In genomic region chr15:99344961-99345360, GRCm38 (mm10) we compare ENCODE assay signal across 15 mouse cellular contexts. TPM values are rescaled to one million over a fixed set of nuclear protein-coding genes. Genes with fewer than 3 reads are reported as not detected.
DNase-seq lines count a peak whose midpoint lies in the region; ATAC-seq and TF ChIP-seq lines count a peak whose summit lies in the region.
"Had no signal": no experiment of that assay in that cellular context is flagged by ENCODE, and none has a peak within 500 bp of the region (broad histone marks: within the 10 kb centered on the region; RNA-seq: fewer than 3 reads in every experiment).

No protein-coding gene starts in this region.

- peaks cover 99% of the 10 kb centered on the region for H3K79me2 ChIP-seq in C2C12 (ENCODE audit: control insufficient read depth, insufficient read depth)

- H3K4me3 ChIP-seq in heart, embryonic 16.5 days (ENCODE audit: low read length), result no peak overlapping the region
- no peak overlapping the region for H3K4me3 ChIP-seq in C2C12 (ENCODE audit: insufficient read depth, poor library complexity, severe bottlenecking)
- no peak overlapping the region for H3K4me3 ChIP-seq in limb, embryonic 10.5 days
- H3K4me3 ChIP-seq: forebrain, embryonic 12.5 days; midbrain, embryonic 10.5 days; neural tube, embryonic 12.5 days had no signal

- intact Hi-C loops in left cerebral cortex, postnatal 10 days (cut with DNase I), result no loop called here

- H3K79me3 ChIP-seq in C2C12 (ENCODE audit: low read depth), result peaks cover 63% of the 10 kb centered on the region

- peak overlapping the region; percentile 1 for H3ac ChIP-seq in C2C12 (ENCODE audit: control insufficient read depth, insufficient read length, low read depth)

- DNase-seq in heart, postnatal 4 days, result no peak
- DNase-seq in 3T3-L1 (ENCODE audit: low read depth, low spot score), result peak; percentile 66
- no peak for DNase-seq in limb, embryonic 10.5 days (ENCODE audit: low spot score)
- no peak for DNase-seq in cerebellum, adult 11-12 months
- DNase-seq in left cerebral cortex, postnatal 10 days (ENCODE audit: extremely low spot score in 1 of 2, low spot score in 2 of 2), result no peak
- DNase-seq: cerebellum, postnatal 36 days; kidney, adult 8-10 months; liver; right cerebral cortex, postnatal 14 days had no signal

- 54% methylated on average over 4 of the region's 4 CpGs for WGBS in heart, embryonic 16.5 days
- 76% methylated on average over 4 of the region's 4 CpGs for WGBS in limb, embryonic 10.5 days

- no peak overlapping the region for H3K4me2 ChIP-seq in heart, embryonic 16.5 days (ENCODE audit: low read depth, low read length)
- H3K4me2 ChIP-seq: forebrain, embryonic 12.5 days; neural tube, embryonic 12.5 days had no signal

- H3K4me1 ChIP-seq in heart, embryonic 16.5 days (ENCODE audit: control insufficient read depth, insufficient read depth, low read length), result peaks cover 61% of the 10 kb centered on the region
- peaks cover 80% of the 10 kb centered on the region for H3K4me1 ChIP-seq in limb, embryonic 10.5 days

- TF ChIP-seq CTCF in C2C12 (IDR thresholded peaks at IDR 0.05; ENCODE audit: control insufficient read depth, insufficient read depth, insufficient read length), result peak; percentile 0

- H3K27me3 ChIP-seq in heart, embryonic 16.5 days (ENCODE audit: control insufficient read depth, insufficient read depth, low read length), result no peaks in the 10 kb centered on the region
- no peaks in the 10 kb centered on the region for H3K27me3 ChIP-seq in C2C12 (ENCODE audit: control insufficient read depth, insufficient read depth, insufficient read length)
- no peaks in the 10 kb centered on the region for H3K27me3 ChIP-seq in limb, embryonic 10.5 days (ENCODE audit: low read depth, poor library complexity, severe bottlenecking)
- H3K27me3 ChIP-seq: forebrain, embryonic 12.5 days; neural tube, embryonic 12.5 days had no signal

- no peaks in the 10 kb centered on the region for H3K36me3 ChIP-seq in heart, embryonic 16.5 days (ENCODE audit: control insufficient read depth, insufficient read depth)
- peaks cover 3% of the 10 kb centered on the region for H3K36me3 ChIP-seq in C2C12 (ENCODE audit: control insufficient read depth, insufficient read depth)
- peaks cover 3% of the 10 kb centered on the region; the same call in 1 of the 2 replicates for H3K36me3 ChIP-seq in limb, embryonic 10.5 days
- H3K36me3 ChIP-seq: forebrain, embryonic 12.5 days; midbrain, embryonic 10.5 days; neural tube, embryonic 12.5 days had no signal

- H3K9ac ChIP-seq in heart, embryonic 16.5 days (ENCODE audit: low read length), result no peak overlapping the region
- H3K9ac ChIP-seq: forebrain, embryonic 12.5 days; neural tube, embryonic 12.5 days had no signal

- no peaks in the 10 kb centered on the region for H3K9me3 ChIP-seq in heart, embryonic 16.5 days (replicated peaks; ENCODE audit: control insufficient read depth, low read length)
- no peaks in the 10 kb centered on the region for H3K9me3 ChIP-seq in limb, embryonic 10.5 days (replicated peaks)
- H3K9me3 ChIP-seq: forebrain, embryonic 12.5 days; midbrain, embryonic 10.5 days; neural tube, embryonic 12.5 days had no signal

- peak overlapping the region; percentile 91 for H3K27ac ChIP-seq in heart, embryonic 16.5 days (ENCODE audit: low read length)
- H3K27ac ChIP-seq in limb, embryonic 10.5 days, result peak overlapping the region; percentile 88
- H3K27ac ChIP-seq: forebrain, embryonic 12.5 days; neural tube, embryonic 12.5 days had no signal

- no peak for ATAC-seq in heart, embryonic 16.5 days (replicated peaks; ENCODE audit: extremely low read depth, insufficient read depth, low FRiP score)

TF ChIP-seq in C2C12, 6 proteins besides CTCF, POLR2A, EP300 and RAD21:
- TF ChIP-seq MAX (IDR thresholded peaks at IDR 0.05), result peak; percentile 82
- TF ChIP-seq MYOG (IDR thresholded peaks at IDR 0.05; ENCODE audit: control insufficient read depth, extremely low read depth, insufficient read length), result no peak
- TF ChIP-seq CEBPB (IDR thresholded peaks at IDR 0.05; ENCODE audit: low read depth), result no peak
- peak; percentile 2 for TF ChIP-seq MYOD1 (IDR thresholded peaks at IDR 0.05; ENCODE audit: control insufficient read depth, insufficient read length, low read depth)
- no peak for TF ChIP-seq FOSL1 (IDR thresholded peaks at IDR 0.05; ENCODE audit: insufficient read depth, low read length, poor library complexity, severe bottlenecking)
- peak; percentile 37 for TF ChIP-seq USF1 (IDR thresholded peaks at IDR 0.05; ENCODE audit: low read depth)

RNA-seq across cellular contexts. Expression of gene Fmnl3, which starts 25.3 kb away (rescaled TPM):
- 13.0 and 16.6 TPM in 2 replicates for polyA plus RNA-seq in heart, embryonic 16.5 days (2015; fragmentation: Nextera tagmentation; extraction: Ambion mirVana)
- 10 to 100 TPM; 42.6 to 44.4 TPM for total RNA-seq in heart, postnatal 4 days (2021)
- polyA plus RNA-seq in C2C12 (2012; fragmentation: generic; extraction: Trizol), result 76.6 TPM
- polyA plus RNA-seq in limb, embryonic 10.5 days (2016; fragmentation: Nextera tagmentation; extraction: Ambion mirVana), result 30.4 and 42.2 TPM in 2 replicates
- total RNA-seq in left cerebral cortex, postnatal 10 days (2021), result 10 to 100 TPM; 12.6 to 14.1 TPM

RNA-seq across cellular contexts. Expression of gene Tmbim6, which starts 47.7 kb away (rescaled TPM):
- polyA plus RNA-seq in heart, embryonic 16.5 days (2015; fragmentation: Nextera tagmentation; extraction: Ambion mirVana), result 273 and 290 TPM in 2 replicates
- 100 to 1,000 TPM; 197 to 201 TPM for total RNA-seq in heart, postnatal 4 days (2021)
- 372 TPM for polyA plus RNA-seq in C2C12 (2012; fragmentation: generic; extraction: Trizol)
- 272 and 296 TPM in 2 replicates for polyA plus RNA-seq in limb, embryonic 10.5 days (2016; fragmentation: Nextera tagmentation; extraction: Ambion mirVana)
- 100 to 1,000 TPM; 309 to 315 TPM for total RNA-seq in left cerebral cortex, postnatal 10 days (2021)

RNA-seq across cellular contexts. Expression of gene Fam186b, which starts 49.3 kb away (rescaled TPM):
- 0.13 and 0.16 TPM in 2 replicates for polyA plus RNA-seq in heart, embryonic 16.5 days (2015; fragmentation: Nextera tagmentation; extraction: Ambion mirVana)
- under 1 TPM in 1 of 2 experiments, not detected in 1; 0.17 TPM for total RNA-seq in heart, postnatal 4 days (2021)
- not detected for polyA plus RNA-seq in C2C12 (2012; fragmentation: generic; extraction: Trizol)
- polyA plus RNA-seq in limb, embryonic 10.5 days (2016; fragmentation: Nextera tagmentation; extraction: Ambion mirVana), result 0.21 and 0.29 TPM in 2 replicates
- total RNA-seq in left cerebral cortex, postnatal 10 days (2021), result 1 to 10 TPM; 1.4 to 1.5 TPM
- total RNA-seq: MEL had no signal

RNA-seq across cellular contexts. Expression of gene Prpf40b, which starts 50.1 kb away (rescaled TPM):
- 36.0 and 46.6 TPM in 2 replicates for polyA plus RNA-seq in heart, embryonic 16.5 days (2015; fragmentation: Nextera tagmentation; extraction: Ambion mirVana)
- total RNA-seq in heart, postnatal 4 days (2021), result 10 to 100 TPM; 36.5 to 41.4 TPM
- polyA plus RNA-seq in C2C12 (2012; fragmentation: generic; extraction: Trizol), result 24.7 TPM
- polyA plus RNA-seq in limb, embryonic 10.5 days (2016; fragmentation: Nextera tagmentation; extraction: Ambion mirVana), result 59.3 and 71.2 TPM in 2 replicates
- total RNA-seq in left cerebral cortex, postnatal 10 days (2021), result 100 to 1,000 TPM; 101 to 105 TPM
